Mouse (Mus musculus) embryo, embryonic 9.5 days (tissue): ENCODE results near the gene Megf11.

Source experiments
- DNase-seq: peaks from one replicate; pipeline ENCODE4 v3.0.0-alpha.2; 2017; ENCODE audit errors: extremely low spot score

Megf11 gene

GRCm38 (mm10) chr9:64645462-64645861 is 260.0 kb downstream of the Megf11 start:
- no peak for DNase-seq

GRCm38 (mm10) chr9:64649393-64649792 is 264.0 kb downstream of the Megf11 start:
- DNase-seq: no peak

DNA sequence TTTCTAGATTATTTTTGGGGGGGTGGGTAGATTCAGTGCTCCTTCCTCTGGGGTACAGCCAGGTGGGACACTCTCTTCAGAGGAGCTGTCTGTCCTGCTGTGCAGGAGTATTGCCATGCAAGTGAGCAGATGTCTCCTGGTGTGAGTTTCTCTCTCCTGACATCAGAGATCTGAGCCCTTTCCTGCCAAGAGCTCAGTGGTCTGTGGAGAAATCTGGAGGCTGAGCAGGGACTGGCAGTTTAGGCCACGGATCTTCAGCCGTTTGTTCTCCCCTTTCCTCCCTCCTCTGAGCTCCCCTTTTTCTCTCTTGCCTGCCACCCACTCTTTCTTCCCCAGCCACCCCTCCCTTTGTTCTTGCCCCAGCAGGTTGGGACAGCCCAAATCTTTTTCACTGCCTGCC is 264.5 kb downstream of the Megf11 start:
- no peak for DNase-seq

GRCm38 (mm10) chr9:64651181-64651580 is 265.8 kb downstream of the Megf11 start:
- no peak for DNase-seq

- no peak for DNase-seq
Observed at GRCm38 (mm10) chr9:64651689-64652088, 266.3 kb downstream of the Megf11 start.

GRCm38 (mm10) chr9:64652138-64652537 is 266.7 kb downstream of the Megf11 start:
- no peak for DNase-seq

DNA sequence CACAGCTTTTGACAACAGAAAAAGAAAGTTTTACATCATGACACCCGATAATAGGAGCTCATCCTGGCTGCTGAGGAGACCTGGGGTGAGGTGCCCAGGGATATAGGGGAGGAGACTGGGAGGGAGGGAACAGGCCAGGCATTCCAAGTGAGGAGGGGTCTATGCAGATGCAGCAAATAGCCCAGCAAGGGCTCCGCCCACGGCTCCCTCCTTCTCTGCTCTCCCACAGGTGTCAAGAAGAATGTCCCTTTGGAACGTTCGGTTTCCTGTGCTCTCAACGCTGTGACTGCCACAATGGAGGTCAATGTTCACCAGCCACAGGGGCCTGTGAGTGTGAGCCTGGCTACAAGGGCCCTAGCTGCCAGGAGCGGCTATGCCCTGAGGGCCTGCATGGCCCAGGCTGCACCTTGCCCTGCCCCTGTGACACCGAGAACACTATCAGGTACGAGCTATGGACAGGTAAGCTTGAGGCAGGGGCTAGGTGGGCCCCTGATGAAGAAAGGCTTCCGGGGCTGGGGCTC is 267.5 kb downstream of the Megf11 start:
- no peak for DNase-seq

DNA sequence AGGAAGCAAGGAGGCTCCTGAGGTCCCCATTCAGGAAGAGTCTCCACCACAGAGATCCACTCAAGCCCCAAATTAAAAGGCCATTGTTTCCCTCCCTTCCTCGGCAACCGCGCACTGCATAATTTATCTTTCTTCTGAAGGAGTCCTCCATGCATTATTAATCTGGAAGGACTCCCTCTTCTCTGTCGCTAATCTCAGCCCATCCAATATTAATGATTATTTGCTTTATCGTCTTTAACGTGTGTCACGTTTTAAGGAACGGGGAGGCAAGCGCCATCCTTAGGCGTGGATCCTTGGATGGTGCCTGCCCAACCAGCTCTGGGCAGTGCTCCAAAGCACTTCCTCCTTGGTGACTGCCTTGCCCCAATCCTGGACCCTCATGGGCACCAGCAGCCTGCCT is 269.3 kb downstream of the Megf11 start:
- DNase-seq: no peak

DNA sequence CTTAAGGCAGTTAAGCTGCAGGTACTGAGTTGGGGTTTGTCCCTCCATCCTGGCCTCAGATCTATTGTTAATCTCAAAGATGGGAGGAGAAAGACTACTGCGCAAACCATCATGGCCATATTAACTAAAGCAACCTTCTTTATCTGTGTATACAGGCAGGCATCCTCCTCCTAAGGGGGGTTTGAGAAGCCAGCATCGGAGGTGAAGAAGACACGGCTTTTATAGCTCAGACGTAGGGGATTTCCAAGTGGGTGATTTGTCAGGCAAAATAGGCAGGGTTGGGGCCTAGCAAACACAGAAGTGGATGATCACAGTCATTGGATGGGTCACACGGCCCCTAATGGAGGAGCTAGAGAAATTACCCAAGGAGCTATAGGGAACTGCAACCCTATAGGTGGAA is 271.2 kb downstream of the Megf11 start:
- DNase-seq: no peak

DNA sequence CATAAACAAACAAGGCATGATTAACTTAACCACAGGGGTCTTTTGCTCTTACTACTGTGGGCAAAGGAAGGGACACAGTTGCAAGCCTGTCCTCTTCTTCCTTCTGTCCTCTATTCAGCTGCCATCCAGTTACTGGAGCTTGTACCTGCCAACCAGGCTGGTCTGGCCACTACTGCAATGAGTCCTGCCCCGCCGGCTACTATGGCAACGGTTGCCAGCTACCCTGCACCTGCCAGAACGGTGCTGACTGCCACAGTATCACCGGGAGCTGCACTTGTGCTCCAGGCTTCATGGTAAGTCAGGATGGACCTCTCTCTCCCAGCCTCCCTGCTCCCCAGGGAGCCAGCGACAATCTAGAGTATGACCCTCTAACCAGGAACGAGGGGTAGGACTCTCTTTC is 274.8 kb downstream of the Megf11 start:
- DNase-seq: no peak

GRCm38 (mm10) chr9:64664612-64665011 is 279.2 kb downstream of the Megf11 start:
- no peak for DNase-seq

DNA sequence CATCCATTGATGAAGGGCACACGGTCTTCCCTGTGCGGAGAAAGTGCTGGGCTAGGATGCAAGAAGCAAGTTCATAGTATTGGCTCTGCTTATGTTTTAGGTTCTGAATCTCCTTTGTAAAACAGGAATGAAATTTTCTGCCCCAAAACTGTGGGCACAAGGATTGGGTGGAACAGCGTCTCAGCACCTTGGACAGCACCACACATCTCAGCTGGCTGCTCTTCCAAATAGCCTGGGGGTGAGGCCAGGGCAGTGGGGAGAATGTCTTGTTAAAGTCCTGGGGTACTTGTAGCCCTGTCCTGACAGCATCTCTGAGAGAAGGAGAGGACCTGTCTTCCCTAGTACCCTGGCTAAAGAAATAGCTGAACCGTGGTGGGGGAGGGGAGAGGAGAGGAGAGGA is 281.1 kb downstream of the Megf11 start:
- peak; percentile 41 for DNase-seq

- DNase-seq: peak; percentile 23
Observed at GRCm38 (mm10) chr9:64667513-64667912, 282.1 kb downstream of the Megf11 start.

DNA sequence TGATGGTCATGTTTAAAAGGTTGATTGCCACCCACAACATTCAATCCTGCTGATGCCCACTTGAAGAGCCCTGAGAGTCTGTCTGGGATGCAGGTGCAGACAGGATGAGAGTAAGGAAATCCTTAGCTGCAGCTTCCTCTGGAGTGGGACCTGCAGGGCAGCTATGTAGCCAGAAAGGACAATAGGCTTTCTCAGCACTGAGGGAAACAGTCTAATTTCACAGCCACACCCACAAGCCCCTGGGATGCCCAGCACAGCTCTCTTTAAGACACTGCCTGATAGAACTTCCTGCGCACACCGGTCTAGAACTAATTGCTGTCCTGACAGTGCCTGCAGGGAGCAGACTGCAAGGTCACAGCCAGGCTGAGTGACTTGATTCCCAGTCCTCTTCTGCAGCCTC is 282.6 kb downstream of the Megf11 start:
- DNase-seq: no peak

- DNase-seq: peak; percentile 66
Observed at GRCm38 (mm10) chr9:64671341-64672319, 286.2 kb downstream of the Megf11 start.

DNA sequence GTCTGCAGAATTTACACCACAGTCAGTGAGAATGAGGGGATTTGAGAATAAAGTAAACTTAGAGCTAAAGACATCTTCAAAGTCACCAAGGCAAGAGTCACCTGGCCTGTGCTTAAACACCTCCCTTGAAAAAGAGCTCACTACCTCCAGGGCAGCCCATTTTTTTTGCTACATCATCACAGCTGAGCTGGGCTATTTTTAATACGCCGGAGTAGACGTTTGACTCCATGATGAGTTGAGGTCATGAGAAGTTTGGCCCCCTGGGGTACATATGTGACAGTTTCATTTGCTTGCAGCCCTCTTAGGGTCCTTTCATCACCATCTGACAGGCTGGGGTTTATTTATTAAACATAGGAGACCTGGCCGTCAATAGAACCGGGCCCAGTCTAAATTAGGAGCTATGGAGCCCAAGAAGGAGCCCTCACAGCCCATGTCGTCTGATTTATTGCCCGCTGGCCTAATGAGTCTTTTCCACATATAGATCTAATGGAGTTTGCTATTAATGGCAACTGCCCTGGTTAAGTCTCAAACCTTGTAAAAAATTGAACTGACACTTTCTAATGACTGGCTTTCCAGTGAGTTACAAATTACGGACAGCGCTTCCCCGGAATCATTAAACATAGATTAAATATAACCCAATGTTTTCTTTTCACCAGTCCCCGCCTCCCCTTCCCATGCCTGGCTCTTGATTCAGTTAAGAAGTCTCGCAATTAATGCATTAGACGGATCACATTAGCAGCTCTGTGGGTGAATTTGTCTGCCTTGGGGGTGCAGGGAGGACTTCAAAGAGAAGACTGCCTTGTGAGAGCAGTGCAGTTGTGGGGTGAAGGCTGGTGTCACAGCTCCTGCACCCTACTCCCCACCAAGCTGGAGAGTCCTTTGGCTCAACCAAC is 301.9 kb downstream of the Megf11 start:
- no peak for DNase-seq

GRCm38 (mm10) chr9:64688015-64688394 is 302.6 kb downstream of the Megf11 start:
- DNase-seq: no peak

DNA sequence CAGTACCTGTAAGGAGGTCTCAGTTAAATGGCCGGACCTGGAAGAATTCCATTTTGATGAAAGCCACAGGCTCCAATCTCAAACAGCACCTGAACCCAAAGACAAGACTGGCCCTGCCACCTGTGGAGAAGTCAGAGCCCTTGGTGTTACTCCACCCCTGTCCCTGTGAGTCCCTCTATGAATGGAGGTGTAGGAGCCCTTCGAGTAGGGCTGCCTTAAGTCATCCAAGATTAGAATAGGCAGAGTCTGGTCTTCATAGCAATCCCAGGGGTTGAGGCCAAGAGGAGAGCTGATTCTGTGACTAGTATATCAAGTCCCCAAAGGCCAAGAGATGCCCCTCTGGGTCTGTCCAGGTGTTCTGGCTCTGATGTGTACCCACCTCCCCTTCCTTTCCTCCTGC is 305.3 kb downstream of the Megf11 start:
- no peak for DNase-seq

GRCm38 (mm10) chr9:64691176-64691575 is 305.8 kb downstream of the Megf11 start:
- peak; percentile 66 for DNase-seq

DNA sequence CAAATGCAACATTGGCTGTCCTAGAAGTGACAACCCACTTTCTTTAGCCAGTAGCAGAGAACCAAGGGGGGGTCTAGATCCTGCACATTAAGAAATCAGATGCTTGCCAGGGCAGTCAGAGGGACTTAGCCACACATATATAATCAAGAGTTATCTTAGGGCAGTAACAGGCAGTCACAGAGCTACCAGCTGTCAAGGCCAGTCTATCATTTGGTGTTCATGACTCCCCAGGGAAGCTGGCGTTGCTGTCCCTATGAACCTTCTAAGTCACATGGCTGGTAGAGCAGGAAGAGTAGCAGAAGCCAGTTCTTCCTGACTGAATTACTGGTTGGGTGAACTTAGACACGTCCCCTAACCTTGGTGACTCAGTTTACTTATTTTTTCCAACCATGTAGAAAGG is 307.7 kb downstream of the Megf11 start:
- DNase-seq: no peak

DNA sequence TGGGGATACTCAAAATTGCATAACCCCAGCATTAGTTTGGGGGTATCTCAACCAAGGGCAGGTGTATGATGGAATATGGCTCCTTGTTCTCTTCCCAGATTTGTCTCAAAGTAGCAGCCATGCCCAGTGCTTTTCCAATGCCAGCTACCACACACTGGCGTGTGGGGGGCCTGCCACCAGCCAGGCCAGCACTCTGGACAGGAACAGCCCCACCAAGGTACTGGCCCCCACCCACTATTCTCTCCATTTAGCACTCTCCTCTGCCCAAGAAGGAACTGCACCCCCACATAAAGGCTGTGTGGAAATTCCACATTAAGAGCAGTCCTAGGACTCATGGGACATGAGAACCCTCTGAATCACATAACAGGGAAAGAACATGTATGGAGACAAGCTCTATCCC is 309.8 kb downstream of the Megf11 start:
- DNase-seq: no peak

DNA sequence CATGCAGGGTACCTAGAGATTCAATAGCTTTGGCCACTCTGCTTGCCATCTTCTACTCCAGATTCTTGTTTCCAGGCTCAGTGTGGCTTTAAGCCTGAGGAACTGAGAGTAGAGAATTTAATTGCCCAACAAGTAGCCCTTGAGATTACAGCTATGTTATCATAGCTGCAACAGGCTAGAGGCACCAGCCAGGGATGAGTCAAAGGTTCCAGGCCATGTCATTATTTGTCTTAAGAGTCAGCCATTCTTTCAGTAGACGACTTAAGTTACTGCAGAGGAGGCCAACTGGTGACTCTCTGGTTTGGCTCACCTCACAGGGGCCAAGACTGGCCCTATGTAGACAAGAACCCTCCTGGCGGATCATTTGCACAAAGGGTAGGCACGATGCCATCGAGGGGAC is 311.0 kb downstream of the Megf11 start:
- no peak for DNase-seq
